Mouse (Mus musculus) stomach, embryonic 14.5 days (tissue): ENCODE results near the gene Nrm. TPM values are rescaled to one million over a fixed set of nuclear protein-coding genes. Genes with fewer than 3 reads are reported as not detected.

Source experiments
- ATAC-seq: fragments of 200-750 bp; cut with Nextera tagmentation; 2 replicates; pipeline ENCODE4 v1.8.0; 2017; ENCODE audit warnings: low read depth, moderate TSS enrichment; ENCODE audit not compliant: insufficient number of reproducible peaks, insufficient read depth, low FRiP score
- H3K27ac ChIP-seq: fragments of 300-500 bp; sonication (generic); 2 replicates; pipeline ENCODE4 v1.5.1; 2014; ENCODE audit warnings: mild to moderate bottlenecking, low read length, moderate library complexity, mixed read lengths
- H3K27me3 ChIP-seq: fragments of 300-500 bp; sonication (generic); 2 replicates; pipeline ENCODE4 v1.6.1; 2014; ENCODE audit warnings: low read length, control low read depth, mixed read lengths; ENCODE audit not compliant: control insufficient read depth, insufficient read depth
- H3K36me3 ChIP-seq: fragments of 300-500 bp; sonication (generic); 2 replicates; pipeline ENCODE4 v1.6.1; 2014; ENCODE audit warnings: mild to moderate bottlenecking, control low read depth, low read length, moderate library complexity, mixed read lengths; ENCODE audit not compliant: control insufficient read depth, insufficient read depth
- H3K4me1 ChIP-seq: fragments of 300-500 bp; sonication (generic); 2 replicates; pipeline ENCODE4 v1.6.1; 2014; ENCODE audit warnings: low read length, control low read depth, mixed read lengths; ENCODE audit not compliant: control insufficient read depth, insufficient read depth
- H3K4me2 ChIP-seq: fragments of 300-500 bp; sonication (generic); replicated peaks from 2 replicates; pipeline ENCODE4 v1.6.1; 2014; ENCODE audit warnings: low read depth, low read length, control low read depth
- H3K4me3 ChIP-seq: fragments of 300-500 bp; sonication (generic); 2 replicates; pipeline ENCODE4 v1.5.1; 2014; ENCODE audit warnings: low read depth, low read length, control low read depth
- H3K9ac ChIP-seq: fragments of 300-500 bp; sonication (generic); replicated peaks from 2 replicates; pipeline ENCODE4 v1.6.1; 2014; ENCODE audit warnings: low read depth, mild to moderate bottlenecking, control low read depth, low read length, moderate library complexity, mixed read lengths
- H3K9me3 ChIP-seq: fragments of 300-500 bp; sonication (generic); 2 replicates; pipeline ENCODE4 v1.6.1; 2016; ENCODE audit warnings: low read depth, low read length, control low read depth; ENCODE audit not compliant: control insufficient read depth
- WGBS: fragments of 180-500 bp; shearing (Covaris S2); extraction: QIAGEN DNeasy Blood & Tissue Kit; methylation state at CpG from one replicate; pipeline ENCODE4 v1.1.7; 2014; 5-methylcytosine and 5-hydroxymethylcytosine counted together
- polyA plus RNA-seq: library from polyadenylated mRNA; unstranded; fragments of >200 nt; fragmentation: Nextera tagmentation; extraction: Ambion mirVana; gene quantifications from 2 replicates; pipeline ENCODE4 v1.2.1, GENCODE M21; 2014

The Nrm gene
- polyA plus RNA-seq, 1 experiment from 2014 or later: 67.1 TPM

GRCm38 (mm10) chr17:35817226-35817625, 43.9 kb upstream of the Nrm start:
- ATAC-seq: no peak
- no peaks in the 10 kb centered on the region for H3K9me3 ChIP-seq
- H3K4me1 ChIP-seq: peaks cover 33% of the 10 kb centered on the region; the same call in 1 of the 2 replicates
- H3K36me3 ChIP-seq: no peaks in the 10 kb centered on the region
- 0 out of 2 replicates have a peak overlapping the region, but pooled peaks have one; percentile 2 for H3K9ac ChIP-seq
- WGBS: 55% methylated on average over 10 of the region's 10 CpGs
- no peak overlapping the region for H3K4me3 ChIP-seq
- no peaks in the 10 kb centered on the region for H3K27me3 ChIP-seq
- no peak overlapping the region for H3K27ac ChIP-seq
- no peak overlapping the region for H3K4me2 ChIP-seq

DNA sequence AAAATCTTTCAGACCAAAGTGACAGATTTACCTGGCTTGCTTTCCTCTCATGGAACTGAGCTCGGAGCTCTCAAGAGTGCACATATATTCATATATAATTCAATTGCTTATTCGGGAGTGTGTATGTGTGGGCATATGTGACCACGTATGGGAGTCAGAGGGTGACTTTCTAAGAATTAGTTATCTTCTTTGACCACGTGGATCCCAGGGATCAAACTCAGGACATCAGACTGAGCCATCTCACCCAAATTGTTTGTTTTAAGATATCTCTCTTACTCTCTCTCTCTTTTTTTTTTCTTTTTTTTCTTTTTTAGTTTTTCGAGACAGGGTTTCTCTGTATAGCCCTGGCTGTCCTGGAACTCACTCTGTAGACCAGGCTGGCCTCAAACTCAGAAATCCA, 41.0 kb upstream of the Nrm start:
- no peaks in the 10 kb centered on the region for H3K9me3 ChIP-seq
- peaks cover 27% of the 10 kb centered on the region; the same call in 1 of the 2 replicates for H3K4me1 ChIP-seq
- H3K4me2 ChIP-seq: no peak overlapping the region
- no peak for ATAC-seq
- H3K27ac ChIP-seq: no peak overlapping the region
- H3K36me3 ChIP-seq: no peaks in the 10 kb centered on the region
- H3K4me3 ChIP-seq: no peak overlapping the region
- H3K27me3 ChIP-seq: no peaks in the 10 kb centered on the region
- H3K9ac ChIP-seq: no peak overlapping the region
- 71% methylated on average over 5 of the region's 5 CpGs for WGBS

- H3K4me3 ChIP-seq: peak within 1 kb of the TSS; percentile 62
- peaks cover 10% of the 10 kb centered on the region; the same call in 1 of the 2 replicates for H3K36me3 ChIP-seq
- peak; percentile 70 for ATAC-seq
- peak within 1 kb of the TSS; percentile 53 for H3K9ac ChIP-seq
- peak within 1 kb of the TSS; percentile 91 for H3K4me2 ChIP-seq
- H3K27me3 ChIP-seq: no peaks in the 10 kb centered on the region
- no peaks in the 10 kb centered on the region for H3K9me3 ChIP-seq
- H3K27ac ChIP-seq: peak within 1 kb of the TSS; percentile 81
- WGBS: 1% methylated on average over 62 of the region's 62 CpGs
- H3K4me1 ChIP-seq: peaks cover 19% of the 10 kb centered on the region; the same call in 1 of the 2 replicates
Measured at GRCm38 (mm10) chr17:35821439-35822430, 39.4 kb upstream of the Nrm start, which contains the start of gene Ier3. Gene Ier3, plus strand, starts transcription at chr17:35821684.

DNA sequence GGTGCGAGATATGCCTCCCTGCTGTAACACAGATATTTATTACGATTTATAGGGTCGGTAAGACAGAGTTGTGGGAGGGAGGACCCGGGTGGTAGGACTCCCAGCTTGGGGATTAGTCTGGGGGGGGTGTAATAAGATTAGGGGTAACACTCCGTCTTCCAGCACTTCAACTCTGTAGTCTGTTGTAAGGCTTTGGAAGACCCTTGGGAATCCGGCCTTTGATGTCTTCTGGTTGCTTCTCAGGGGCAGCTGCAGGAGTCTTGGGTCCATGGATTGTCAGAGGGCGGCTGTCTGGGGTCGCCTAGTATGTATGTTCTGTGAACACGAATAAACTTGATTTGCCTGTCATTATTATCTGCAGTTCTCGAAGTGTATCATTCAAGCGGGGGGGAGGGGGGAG, 38.6 kb upstream of the Nrm start:
- Histone ChIP-seq H3K4me3 (peak overlapping the region; percentile 62), H3K9ac (0 out of 2 replicates have a peak overlapping the region, but pooled peaks have one; percentile 53), H3K27ac (peak overlapping the region; percentile 81; the same call in 1 of the 2 replicates), H3K9me3 (no peaks in the 10 kb centered on the region), H3K36me3 (peaks cover 12% of the 10 kb centered on the region; the same call in 1 of the 2 replicates), H3K27me3 (no peaks in the 10 kb centered on the region), H3K4me1 (peaks cover 19% of the 10 kb centered on the region; the same call in 1 of the 2 replicates), H3K4me2 (peak overlapping the region; percentile 91)
- WGBS: 3% methylated on average over 11 of the region's 11 CpGs
- peak; percentile 0; the same call in 1 of the 2 replicates for ATAC-seq

DNA sequence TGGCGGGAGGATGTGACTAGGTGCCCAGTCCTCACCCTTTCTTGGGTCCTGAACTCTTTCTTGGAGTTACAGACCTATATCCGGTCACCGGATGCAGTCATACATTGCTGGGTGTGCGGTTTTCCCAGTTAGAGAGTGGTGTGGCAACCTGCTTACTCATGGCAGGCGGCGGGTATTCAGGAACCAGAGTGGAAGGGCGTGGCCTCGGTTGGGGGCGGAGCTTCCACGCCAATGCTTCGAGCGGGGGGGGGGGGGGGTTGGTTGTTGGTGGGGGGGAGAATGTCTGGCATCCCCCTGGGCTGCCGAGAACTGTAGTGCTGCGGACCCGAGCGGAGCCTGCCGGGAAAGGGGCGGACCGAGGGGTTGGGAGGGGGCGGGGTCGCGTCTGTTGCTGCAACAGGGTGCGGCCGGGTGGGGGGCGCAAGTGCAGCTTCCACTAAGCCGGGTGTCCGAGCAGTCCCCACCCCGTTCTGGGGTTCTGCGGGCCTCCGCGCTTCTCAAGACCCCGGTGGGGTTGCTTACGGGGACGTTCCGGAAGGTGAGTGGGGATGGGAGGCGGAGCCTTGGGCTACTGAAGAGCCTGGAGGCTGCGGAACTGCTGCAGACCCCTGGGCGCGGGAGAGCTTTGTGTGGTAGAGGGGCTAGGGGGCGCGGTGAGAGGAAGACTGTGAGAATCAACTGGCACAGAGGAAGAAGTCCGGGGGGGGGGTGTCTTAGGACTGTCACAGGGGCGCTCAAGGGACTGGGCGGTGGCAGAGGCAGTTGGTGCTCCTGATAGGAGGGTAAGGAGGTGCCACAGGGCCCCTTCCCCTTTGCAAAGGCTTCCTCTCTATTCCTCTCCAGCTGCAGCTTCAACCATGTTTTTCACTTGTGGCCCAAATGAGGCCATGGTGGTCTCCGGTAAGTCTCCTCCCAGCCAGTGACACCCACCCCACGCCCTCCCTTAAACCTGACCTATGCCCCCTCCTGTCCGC, 37.9 kb upstream of the Nrm start, which contains the start of gene Flot1:
Flot1 (plus strand) TSS at position 267 of the 974 bp plus-strand sequence.
- Histone ChIP-seq H3K27me3 (no peaks in the 10 kb centered on the region), H3K4me3 (peak within 1 kb of the TSS; percentile 62), H3K36me3 (peaks cover 14% of the 10 kb centered on the region; the same call in 1 of the 2 replicates), H3K27ac (peak within 1 kb of the TSS; percentile 81), H3K9ac (peak within 1 kb of the TSS; percentile 53; the same call in 1 of the 2 replicates), H3K9me3 (no peaks in the 10 kb centered on the region), H3K4me2 (peak within 1 kb of the TSS; percentile 91), H3K4me1 (peaks cover 19% of the 10 kb centered on the region; the same call in 1 of the 2 replicates)
- ATAC-seq: peak; percentile 89
- under 1% methylated on average over 45 of the region's 47 CpGs for WGBS

DNA sequence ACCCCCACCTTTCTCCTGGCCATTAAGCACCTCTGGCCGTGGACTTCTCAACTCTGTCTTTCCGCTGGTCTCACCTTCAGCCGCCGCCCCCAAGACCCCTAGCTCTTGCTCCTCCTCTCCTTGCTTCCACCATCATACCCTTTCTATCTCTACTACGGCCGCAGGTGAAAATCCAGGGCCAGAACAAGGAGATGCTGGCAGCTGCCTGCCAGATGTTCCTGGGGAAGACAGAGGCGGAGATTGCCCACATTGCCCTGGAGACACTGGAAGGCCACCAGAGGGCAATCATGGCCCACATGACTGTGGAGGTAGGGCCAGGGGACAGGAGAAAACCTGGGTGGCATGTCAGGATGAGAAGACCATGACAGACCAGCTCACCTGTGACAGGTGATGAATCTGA, 36.7 kb upstream of the Nrm start:
- 63% methylated on average over 7 of the region's 7 CpGs for WGBS
- H3K27me3 ChIP-seq: no peaks in the 10 kb centered on the region
- H3K4me3 ChIP-seq: no peak overlapping the region; the same call in 1 of the 2 replicates
- H3K4me2 ChIP-seq: no peak overlapping the region
- H3K4me1 ChIP-seq: peaks cover 19% of the 10 kb centered on the region; the same call in 1 of the 2 replicates
- no peak overlapping the region for H3K9ac ChIP-seq
- H3K9me3 ChIP-seq: no peaks in the 10 kb centered on the region
- H3K27ac ChIP-seq: no peak overlapping the region
- peaks cover 14% of the 10 kb centered on the region; the same call in 1 of the 2 replicates for H3K36me3 ChIP-seq
- no peak for ATAC-seq

GRCm38 (mm10) chr17:35825109-35825850, 35.8 kb upstream of the Nrm start:
- Histone ChIP-seq H3K4me1 (peaks cover 20% of the 10 kb centered on the region; the same call in 1 of the 2 replicates), H3K4me2 (no peak overlapping the region), H3K9ac (no peak overlapping the region), H3K4me3 (no peak overlapping the region), H3K27ac (no peak overlapping the region), H3K9me3 (no peaks in the 10 kb centered on the region), H3K27me3 (no peaks in the 10 kb centered on the region), H3K36me3 (peaks cover 14% of the 10 kb centered on the region; the same call in 1 of the 2 replicates)
- ATAC-seq: no peak
- 92% methylated on average over 13 of the region's 13 CpGs for WGBS
